Mouse (Mus musculus): ENCODE results near the gene Foxi1. TPM values are rescaled to one million over a fixed set of nuclear protein-coding genes. Genes with fewer than 3 reads are reported as not detected.
"Not testable (repeated sequence)": the region's sequence is repeated elsewhere in the genome, so short reads cannot be mapped to it uniquely, and the experiment has no call there.

Gene Foxi1
- under 1 TPM in 7 of 26 experiments, not detected in 19; 0.33 to 0.71 (median 0.46) TPM for total RNA-seq (2018; cell fraction: chromatin; rRNA removed)
- under 1 TPM in 3 of 26 experiments, not detected in 23; 0.04 to 0.06 (median 0.04) TPM for total RNA-seq (2018; cell fraction: cytosol; rRNA removed)
- under 1 TPM in 11 of 26 experiments, not detected in 15; 0.17 to 0.52 (median 0.28) TPM for total RNA-seq (2018; cell fraction: nucleus; rRNA removed)
- polyA plus RNA-seq (2018): not detected in 3 replicates

DNA sequence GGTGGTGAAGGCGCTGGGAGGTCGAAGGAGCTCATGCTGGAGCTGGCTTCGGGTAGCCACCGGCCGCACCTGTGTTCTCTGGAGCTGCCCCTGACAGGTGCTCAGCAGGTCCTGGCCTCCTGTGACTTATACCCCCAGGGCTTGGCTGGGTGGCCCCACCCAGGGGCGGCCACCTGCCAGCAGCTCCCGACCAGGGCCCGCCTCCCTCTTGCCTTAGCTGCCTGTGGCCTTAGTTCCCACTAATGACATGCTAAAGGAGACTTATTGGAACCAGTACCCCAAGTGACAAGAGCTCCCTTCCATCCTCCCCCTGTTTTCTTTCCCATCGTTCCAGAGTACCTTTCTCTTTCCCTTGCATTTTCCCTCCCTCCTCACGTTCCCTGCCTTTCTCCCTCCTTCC lies at the start of gene Foxi1:
TSS of gene Foxi1 (minus strand) at position 101 of the 400 bp plus-strand sequence.
- no peaks in the 10 kb centered on the region for H3K36me3 ChIP-seq (ENCODE audit: inconsistent target)
- 79% methylated on average over 10 of the region's 10 CpGs for WGBS (ENCODE audit: missing documents)
- H3K27ac ChIP-seq: no peak within 1 kb of the TSS
- H3K4me3 ChIP-seq (ENCODE audit: inconsistent target): no peak within 1 kb of the TSS
- H3K79me2 ChIP-seq (ENCODE audit: inconsistent target): no peaks in the 10 kb centered on the region

DNA sequence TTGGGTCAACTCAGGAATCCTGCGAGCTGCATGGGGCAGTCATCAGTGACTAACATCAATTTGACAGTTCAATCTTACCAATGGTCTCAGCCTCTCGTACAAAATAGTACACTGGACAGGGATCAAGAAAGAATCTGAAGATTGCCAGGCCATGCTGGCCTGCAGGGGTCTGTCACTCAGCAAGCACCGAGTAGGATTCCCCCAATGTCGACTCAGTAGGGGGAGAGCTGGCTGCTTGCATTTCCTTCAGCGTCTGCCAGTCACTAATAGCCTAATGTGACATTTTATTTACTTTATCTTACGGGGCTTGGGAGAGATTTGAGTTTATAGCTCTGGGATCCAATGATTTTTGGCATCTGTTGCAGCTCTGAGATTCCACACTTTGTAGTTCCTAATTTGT lies 35.1 kb upstream of the Foxi1 start:
- 89% methylated on average over 6 of the region's 6 CpGs for WGBS (ENCODE audit: missing documents)
- H3K4me3 ChIP-seq (ENCODE audit: inconsistent target): no peak overlapping the region
- no peak overlapping the region for H3K27ac ChIP-seq
- H3K36me3 ChIP-seq (ENCODE audit: inconsistent target): peaks cover 99% of the 10 kb centered on the region
- no peaks in the 10 kb centered on the region for H3K79me2 ChIP-seq (ENCODE audit: inconsistent target)

DNA sequence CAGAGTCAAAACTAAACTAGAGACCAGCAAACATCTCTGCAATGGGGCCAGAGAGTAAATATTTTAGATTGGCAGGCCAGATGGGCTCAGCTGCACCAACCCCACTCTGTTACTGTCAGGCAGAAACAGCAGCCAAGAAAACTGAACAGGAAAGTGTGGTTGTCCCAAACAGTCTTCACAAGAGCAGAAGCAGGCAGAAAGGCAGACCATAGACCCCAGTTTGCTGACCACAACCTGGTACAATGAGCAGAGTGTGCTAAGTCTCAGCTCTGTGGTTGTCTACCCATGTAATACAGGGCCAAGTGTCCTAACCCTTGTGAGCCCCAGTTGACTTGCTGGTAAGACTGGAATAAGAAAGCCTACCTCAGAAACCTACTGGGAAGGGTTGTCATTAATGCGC lies 32.4 kb upstream of the Foxi1 start:
- WGBS (ENCODE audit: missing documents): 92% methylated on average over 1 of the region's 1 CpGs
- H3K79me2 ChIP-seq (ENCODE audit: inconsistent target): no peaks in the 10 kb centered on the region
- H3K27ac ChIP-seq: no peak overlapping the region
- peaks cover 98% of the 10 kb centered on the region for H3K36me3 ChIP-seq (ENCODE audit: inconsistent target)
- H3K4me3 ChIP-seq (ENCODE audit: inconsistent target): no peak overlapping the region

DNA sequence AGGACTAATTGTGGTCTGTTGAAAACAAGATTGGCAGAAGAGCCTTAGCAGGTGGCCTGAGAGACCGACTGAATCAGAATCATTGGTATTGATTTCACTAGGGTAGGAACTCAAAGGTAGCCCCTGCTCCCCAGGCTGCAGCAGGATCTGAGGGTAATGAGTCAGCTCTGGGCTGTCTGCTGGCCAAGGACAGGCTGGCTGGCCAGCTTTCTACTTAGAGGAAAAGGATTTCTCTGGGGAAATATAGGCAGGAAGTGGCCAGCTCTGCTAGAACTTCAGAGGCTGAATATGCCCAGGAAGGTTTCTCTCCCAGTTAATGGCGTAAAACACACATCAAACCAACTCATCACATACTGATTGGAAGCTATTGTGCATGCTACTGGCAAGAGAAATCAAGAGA lies 31.8 kb upstream of the Foxi1 start:
- H3K27ac ChIP-seq: no peak overlapping the region
- no peaks in the 10 kb centered on the region for H3K79me2 ChIP-seq (ENCODE audit: inconsistent target)
- 59% methylated on average over 2 of the region's 2 CpGs for WGBS (ENCODE audit: missing documents)
- H3K4me3 ChIP-seq (ENCODE audit: inconsistent target): no peak overlapping the region
- peaks cover 98% of the 10 kb centered on the region for H3K36me3 ChIP-seq (ENCODE audit: inconsistent target)

DNA sequence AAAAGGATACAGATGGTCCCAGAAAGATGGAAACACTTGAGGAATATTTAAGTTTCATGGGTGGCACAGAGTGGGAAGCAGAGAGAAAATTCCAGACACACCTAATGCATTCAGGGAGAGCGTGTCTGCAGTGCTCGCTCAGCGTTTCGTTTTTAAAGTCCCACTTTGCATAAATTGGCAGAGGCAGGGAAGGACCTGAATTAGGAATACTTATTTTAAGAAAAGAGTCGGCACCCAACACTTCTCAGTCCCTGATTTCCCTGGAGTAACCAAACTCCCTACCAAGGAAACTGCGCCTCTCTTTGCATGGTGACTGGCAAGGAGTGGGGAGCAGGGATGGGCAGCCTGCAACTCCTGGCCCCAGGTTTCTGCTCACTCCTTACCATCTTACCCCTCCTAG lies 29.0 kb upstream of the Foxi1 start:
- H3K27ac ChIP-seq: no peak overlapping the region
- H3K36me3 ChIP-seq (ENCODE audit: inconsistent target): peaks cover 98% of the 10 kb centered on the region
- WGBS (ENCODE audit: missing documents): 94% methylated on average over 6 of the region's 6 CpGs
- no peak overlapping the region for H3K4me3 ChIP-seq (ENCODE audit: inconsistent target)
- no peaks in the 10 kb centered on the region for H3K79me2 ChIP-seq (ENCODE audit: inconsistent target)

DNA sequence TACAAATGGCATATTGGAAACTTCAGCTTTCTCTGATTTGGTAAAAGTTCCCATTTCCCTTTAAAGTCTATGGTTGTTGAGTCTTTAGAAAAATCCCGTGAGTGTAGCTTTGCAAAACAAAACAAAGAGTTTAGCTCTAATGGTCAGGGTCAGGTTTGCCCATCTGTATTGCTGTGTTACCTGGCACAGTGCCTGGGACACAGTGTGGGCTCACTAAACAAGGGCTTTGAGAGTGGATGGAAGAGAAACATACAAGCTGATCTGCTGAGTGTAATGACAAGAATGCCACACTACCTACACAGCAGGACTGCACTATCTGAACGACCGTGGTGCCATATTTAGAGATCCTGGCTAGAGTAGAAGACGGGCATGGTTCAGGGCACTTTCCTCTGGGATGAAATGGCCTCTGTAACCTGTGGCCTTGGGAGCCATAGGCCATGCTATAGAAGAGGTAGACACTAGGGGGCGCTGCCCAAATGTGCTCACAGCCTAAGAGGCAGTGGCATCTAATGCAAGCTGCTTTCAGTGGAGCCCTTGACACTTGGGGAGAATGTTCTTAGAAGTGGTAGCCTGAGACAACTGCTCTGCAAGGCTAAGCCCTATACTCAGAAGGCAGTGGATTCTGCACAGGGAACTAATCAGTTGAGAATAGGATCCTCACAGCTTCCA lies 28.3 kb upstream of the Foxi1 start:
- Histone ChIP-seq H3K4me3 (ENCODE audit: inconsistent target) (no peak overlapping the region), H3K79me2 (ENCODE audit: inconsistent target) (no peaks in the 10 kb centered on the region), H3K27ac (no peak overlapping the region), H3K36me3 (ENCODE audit: inconsistent target) (peaks cover 98% of the 10 kb centered on the region)
- WGBS (ENCODE audit: missing documents): 77% methylated on average over 5 of the region's 5 CpGs

DNA sequence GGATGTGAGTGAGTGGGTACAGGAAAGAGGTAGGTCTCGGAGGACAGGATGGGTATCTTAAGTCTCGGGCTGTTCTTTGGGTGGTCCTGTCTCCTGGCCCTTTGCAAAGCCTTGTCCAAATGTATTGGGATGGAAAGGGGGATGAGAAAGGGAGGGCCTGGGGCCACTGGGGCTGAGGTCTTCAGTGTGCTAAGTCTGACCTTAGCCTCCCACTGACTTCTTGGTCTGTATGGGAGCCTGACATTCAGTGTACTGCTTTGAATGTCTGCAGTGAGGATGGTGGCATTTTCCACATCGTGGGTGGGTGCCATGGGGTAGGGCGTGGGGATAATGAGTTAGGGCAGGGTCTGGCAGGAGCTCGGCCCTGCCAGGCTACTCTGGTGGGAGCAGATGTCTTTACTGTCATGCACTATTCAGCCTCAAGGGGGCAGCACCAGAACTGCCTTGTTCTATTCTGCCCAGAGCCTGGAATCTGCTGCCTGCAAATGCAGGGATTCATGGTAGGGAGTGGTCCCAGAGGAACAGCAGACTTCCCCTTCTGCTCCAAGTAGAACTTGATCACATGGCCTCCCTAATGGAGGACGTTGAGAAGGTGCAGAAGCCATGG lies 21.0 kb upstream of the Foxi1 start:
- peaks cover 84% of the 10 kb centered on the region for H3K36me3 ChIP-seq (ENCODE audit: inconsistent target)
- WGBS (ENCODE audit: missing documents): 74% methylated on average over 6 of the region's 6 CpGs
- no peaks in the 10 kb centered on the region for H3K79me2 ChIP-seq (ENCODE audit: inconsistent target)
- no peak overlapping the region for H3K4me3 ChIP-seq (ENCODE audit: inconsistent target)
- no peak overlapping the region for H3K27ac ChIP-seq

DNA sequence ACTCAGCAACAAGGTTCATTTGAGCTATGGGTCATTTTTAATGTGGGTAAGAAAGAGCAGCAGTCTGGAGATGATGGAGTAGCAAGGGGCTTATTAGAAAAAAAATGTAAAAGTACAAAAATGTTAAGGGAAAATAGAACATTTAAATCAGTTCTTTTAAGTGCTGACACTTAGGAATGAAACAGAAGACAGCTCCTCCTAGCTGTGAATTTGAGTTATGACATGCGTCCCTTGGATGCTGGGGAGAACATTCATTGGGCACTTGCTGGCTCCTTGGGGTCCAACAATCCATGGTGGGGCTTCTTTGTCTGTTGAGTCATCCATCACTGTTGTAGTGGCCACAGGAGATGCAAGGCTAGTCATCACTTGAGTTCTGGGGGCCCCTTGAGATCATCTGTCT lies 19.3 kb upstream of the Foxi1 start:
- no peak overlapping the region for H3K27ac ChIP-seq
- 94% methylated on average over 1 of the region's 1 CpGs for WGBS (ENCODE audit: missing documents)
- H3K79me2 ChIP-seq (ENCODE audit: inconsistent target): no peaks in the 10 kb centered on the region
- H3K36me3 ChIP-seq (ENCODE audit: inconsistent target): peaks cover 68% of the 10 kb centered on the region
- H3K4me3 ChIP-seq (ENCODE audit: inconsistent target): no peak overlapping the region

DNA sequence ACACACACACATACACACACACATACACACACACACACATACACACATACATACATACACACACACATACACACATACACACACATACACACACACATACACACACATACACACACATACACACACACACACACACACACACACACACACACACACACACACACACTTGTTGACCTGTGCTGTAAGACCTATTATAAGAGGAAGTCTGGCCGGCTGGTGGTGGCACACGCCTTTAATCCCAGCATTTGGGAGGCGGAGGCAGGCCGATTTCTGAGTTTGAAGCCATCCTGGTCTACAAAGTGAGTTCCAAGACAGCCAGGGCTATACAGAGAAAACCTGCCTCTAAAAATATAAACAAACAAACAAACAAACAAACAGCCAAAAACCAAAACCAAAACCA lies 12.7 kb upstream of the Foxi1 start:
- WGBS (ENCODE audit: missing documents): 51% methylated on average over 4 of the region's 4 CpGs
- H3K27ac ChIP-seq; H3K79me2 ChIP-seq (ENCODE audit: inconsistent target); H3K36me3 ChIP-seq (ENCODE audit: inconsistent target); H3K4me3 ChIP-seq (ENCODE audit: inconsistent target): not testable (repeated sequence)

DNA sequence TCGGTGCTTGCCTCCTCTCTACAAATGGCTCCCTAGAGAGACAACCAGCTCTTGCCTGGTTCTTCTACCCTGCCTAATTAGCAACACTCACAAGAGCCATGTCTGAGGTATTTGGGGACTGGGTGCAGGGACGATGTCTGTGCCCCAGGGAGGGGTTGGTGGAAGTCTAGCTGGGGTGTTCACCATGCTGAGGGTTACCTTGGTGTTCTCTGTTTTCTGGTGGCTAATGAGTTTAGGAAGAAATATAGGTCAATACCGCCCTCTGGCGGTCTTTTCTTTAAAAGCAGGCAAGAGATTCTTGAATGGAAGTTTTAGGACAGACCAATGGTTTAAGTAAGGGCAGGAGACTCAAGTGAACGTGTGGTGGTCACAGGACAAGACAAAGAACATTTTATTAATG lies 5.0 kb upstream of the Foxi1 start:
- 17% methylated on average over 5 of the region's 5 CpGs for WGBS (ENCODE audit: missing documents)
- no peak overlapping the region for H3K4me3 ChIP-seq (ENCODE audit: inconsistent target)

DNA sequence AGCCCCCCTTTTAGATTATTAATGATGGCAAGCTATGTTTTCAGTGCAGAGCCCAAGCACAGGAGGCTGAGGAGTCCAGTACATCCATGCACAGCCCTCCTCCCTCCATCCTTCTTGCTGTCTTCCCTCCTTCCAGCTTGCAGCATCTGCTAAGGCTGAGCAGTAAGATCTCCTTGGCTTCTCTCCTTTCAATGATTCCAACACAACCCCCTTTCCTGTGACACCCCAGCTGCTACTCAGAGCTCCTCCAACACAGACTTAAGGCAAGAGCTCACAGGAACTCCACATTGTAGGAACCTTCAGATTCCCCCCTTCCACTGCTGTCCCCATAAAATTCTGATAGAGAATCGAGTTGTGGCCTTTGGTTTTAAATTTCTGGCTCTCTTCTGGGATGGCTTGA lies 5.1 kb downstream of the Foxi1 start:
- no peaks in the 10 kb centered on the region for H3K79me2 ChIP-seq (ENCODE audit: inconsistent target)
- H3K4me3 ChIP-seq (ENCODE audit: inconsistent target): no peak overlapping the region
- H3K36me3 ChIP-seq (ENCODE audit: inconsistent target): no peaks in the 10 kb centered on the region
- WGBS (ENCODE audit: missing documents): 42% methylated on average over 1 of the region's 1 CpGs
- H3K27ac ChIP-seq: no peak overlapping the region

More for the DNA sequence above, 5.0 kb upstream of the Foxi1 start:
- H3K36me3 ChIP-seq (ENCODE audit: inconsistent target): no peaks in the 10 kb centered on the region
- H3K27ac ChIP-seq: no peak overlapping the region
- H3K79me2 ChIP-seq (ENCODE audit: inconsistent target): no peaks in the 10 kb centered on the region

DNA sequence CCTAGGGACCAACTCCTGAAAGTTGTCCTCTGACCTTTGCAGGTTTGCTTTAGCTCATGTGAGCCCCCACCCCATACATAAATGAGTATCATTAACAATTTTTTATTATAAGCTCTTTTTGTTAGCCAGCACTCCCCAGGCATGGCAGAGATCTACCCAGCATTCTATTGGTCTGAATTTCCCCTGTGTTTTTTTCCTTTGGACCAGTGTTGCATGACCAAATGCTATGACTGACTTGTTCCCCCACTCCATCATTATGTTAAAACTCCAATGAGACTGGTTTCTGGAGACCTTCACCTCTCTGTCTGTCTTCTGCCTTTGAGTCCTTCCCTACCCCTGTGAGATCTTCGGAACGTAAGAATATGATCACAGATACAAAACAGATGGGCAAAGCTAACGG lies 12.7 kb downstream of the Foxi1 start:
- 90% methylated on average over 3 of the region's 3 CpGs for WGBS (ENCODE audit: missing documents)
- H3K27ac ChIP-seq: no peak overlapping the region
- no peaks in the 10 kb centered on the region for H3K79me2 ChIP-seq (ENCODE audit: inconsistent target)
- H3K4me3 ChIP-seq (ENCODE audit: inconsistent target): no peak overlapping the region
- no peaks in the 10 kb centered on the region for H3K36me3 ChIP-seq (ENCODE audit: inconsistent target)

DNA sequence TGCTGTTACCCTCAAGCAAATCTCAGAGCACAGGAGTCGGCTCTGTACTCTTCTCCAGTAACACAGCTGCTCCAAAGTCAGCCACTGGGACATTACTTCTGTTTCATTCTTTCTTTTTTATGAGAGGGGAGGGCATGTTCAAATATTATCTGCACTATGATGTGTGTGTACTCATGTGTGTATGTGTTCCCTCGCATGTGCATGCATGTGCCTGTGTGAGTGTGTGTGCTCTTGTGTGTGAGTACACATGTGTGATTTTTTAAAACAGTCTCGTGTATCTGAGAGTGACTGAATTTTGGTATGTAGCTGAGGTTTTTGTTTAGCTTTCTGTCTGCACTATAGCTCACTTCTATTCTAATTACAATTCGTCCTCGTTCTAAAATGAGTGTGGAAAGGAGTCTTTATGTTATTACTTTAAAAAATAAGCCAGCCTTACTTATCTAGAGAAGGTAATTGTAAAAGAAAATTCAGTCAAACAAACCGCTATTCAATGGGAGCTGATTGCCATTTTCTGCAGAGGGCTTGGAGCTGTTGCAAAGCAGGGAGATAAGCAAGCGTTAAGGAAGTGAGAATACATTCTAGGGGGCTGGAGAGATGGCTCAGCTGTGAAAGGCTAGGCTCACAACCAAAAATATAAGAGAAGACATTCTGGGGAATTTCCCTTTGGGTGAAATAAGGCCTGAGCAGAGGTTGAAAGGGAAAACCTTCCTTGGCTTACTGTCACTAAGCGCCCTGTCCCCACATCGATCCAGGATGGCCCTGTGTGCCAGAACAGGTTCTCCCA lies 13.5 kb downstream of the Foxi1 start:
- H3K4me3 ChIP-seq (ENCODE audit: inconsistent target): no peak overlapping the region

DNA sequence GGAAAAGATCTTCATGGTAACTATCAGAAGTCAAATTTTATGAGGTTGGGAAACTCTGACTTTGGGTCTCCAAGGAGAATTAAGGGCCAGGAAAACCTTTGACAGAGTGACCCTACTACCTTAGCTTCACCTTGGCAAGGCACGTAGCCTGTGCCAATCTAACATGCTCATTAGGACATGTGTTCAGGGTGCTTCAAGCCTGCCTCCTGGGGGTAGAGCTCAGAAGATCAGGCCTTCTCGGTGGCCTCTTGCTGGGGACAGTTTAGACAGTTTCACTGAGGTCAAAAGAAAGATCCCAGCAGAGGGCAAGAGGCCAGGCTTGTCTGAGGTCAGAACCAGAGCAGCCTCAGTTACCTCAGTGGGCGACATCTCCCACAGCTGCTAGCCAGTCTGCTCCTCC lies 14.2 kb downstream of the Foxi1 start:
- no peak overlapping the region for H3K4me3 ChIP-seq (ENCODE audit: inconsistent target)
- 79% methylated on average over 3 of the region's 3 CpGs for WGBS (ENCODE audit: missing documents)
- H3K27ac ChIP-seq: no peak overlapping the region
- no peaks in the 10 kb centered on the region for H3K36me3 ChIP-seq (ENCODE audit: inconsistent target)
- no peaks in the 10 kb centered on the region for H3K79me2 ChIP-seq (ENCODE audit: inconsistent target)

More for the DNA sequence above, 13.5 kb downstream of the Foxi1 start:
- WGBS (ENCODE audit: missing documents): 92% methylated on average over 9 of the region's 9 CpGs
- Histone ChIP-seq H3K36me3 (ENCODE audit: inconsistent target) (no peaks in the 10 kb centered on the region), H3K79me2 (ENCODE audit: inconsistent target) (no peaks in the 10 kb centered on the region), H3K27ac (no peak overlapping the region)

DNA sequence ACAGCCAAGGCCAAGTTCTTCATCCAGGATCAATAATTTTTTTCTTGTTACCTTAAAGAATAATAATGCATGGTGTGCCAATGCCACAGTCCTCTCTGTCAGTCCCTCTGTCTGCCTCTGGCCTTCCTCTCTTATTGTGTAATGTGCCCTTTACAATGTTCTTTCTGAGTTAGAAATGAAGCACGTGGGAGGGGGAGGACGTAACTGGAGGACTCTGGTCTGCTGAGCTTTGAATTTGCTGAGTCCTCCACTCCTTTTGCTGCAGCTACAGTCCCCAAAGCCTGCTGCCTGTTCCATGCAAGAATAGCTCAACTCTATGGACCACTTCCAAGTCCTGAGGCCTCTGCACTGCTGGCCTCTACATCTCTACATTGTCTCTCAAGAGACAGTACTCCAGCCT lies 23.6 kb downstream of the Foxi1 start:
- Histone ChIP-seq H3K27ac (no peak overlapping the region), H3K4me3 (ENCODE audit: inconsistent target) (no peak overlapping the region), H3K79me2 (ENCODE audit: inconsistent target) (no peaks in the 10 kb centered on the region), H3K36me3 (ENCODE audit: inconsistent target) (no peaks in the 10 kb centered on the region)
- WGBS (ENCODE audit: missing documents): 92% methylated on average over 2 of the region's 2 CpGs
